Mouse (Mus musculus): ENCODE measurements around the gene Olfr70. TPM values are rescaled to one million over a fixed set of nuclear protein-coding genes. Genes with fewer than 3 reads are reported as not detected.

The Olfr70 gene
- total RNA-seq, 2 experiments from 2014 or later, result not detected

GRCm38 (mm10) chr4:43672070-43672469 lies 28.5 kb downstream of the Olfr70 start:
- Histone ChIP-seq H3K27ac (no peak overlapping the region), H3K4me3 (no peak overlapping the region)
- peak; percentile 90 for DNase-seq
- peak; percentile 92 for TF ChIP-seq CTCF (IDR thresholded peaks at IDR 0.05)
- intact Hi-C loops (cut with DNase I), result loop anchor here (1.0 kb wide), 1 partner anchor 38 kb away; the partner anchor contains the start of gene Olfr71

- DNase-seq, result peak; percentile 83
- TF ChIP-seq CTCF (IDR thresholded peaks at IDR 0.05), result no peak
- intact Hi-C loops (cut with DNase I), result loop anchor here (5.0 kb wide), 1 partner anchor 92 kb away; the partner anchor contains the start of genes Gba2 and Rgp1
- Histone ChIP-seq H3K4me3 (peak overlapping the region; percentile 90), H3K27ac (peak overlapping the region; percentile 95)
Observed at GRCm38 (mm10) chr4:43669428-43669794, 31.2 kb downstream of the Olfr70 start.

GRCm38 (mm10) chr4:43668782-43669427 lies 31.7 kb downstream of the Olfr70 start, which contains the start of the genes Tmem8b and Fam221b:
Gene Tmem8b (plus strand): TSS chr4:43668971.
Gene Fam221b (minus strand): TSS chr4:43669145.
- intact Hi-C loops (cut with DNase I), result loop anchor here (5.0 kb wide), 1 partner anchor 92 kb away; the partner anchor contains the start of genes Gba2 and Rgp1
- no peak for TF ChIP-seq CTCF (IDR thresholded peaks at IDR 0.05)
- peak; percentile 92 for DNase-seq
- peak within 1 kb of the TSS; percentile 95 for H3K27ac ChIP-seq
- peak within 1 kb of the TSS; percentile 90 for H3K4me3 ChIP-seq

- DNase-seq, result no peak
- Histone ChIP-seq H3K4me3 (no peak overlapping the region), H3K27ac (no peak overlapping the region)
- peak; percentile 59 for TF ChIP-seq CTCF (IDR thresholded peaks at IDR 0.05)
- intact Hi-C loops (cut with DNase I), result loop anchor here (5.0 kb wide), 1 partner anchor 89 kb away; the partner anchor contains the start of genes Gba2 and Rgp1
Observed at GRCm38 (mm10) chr4:43666412-43666811, 34.2 kb downstream of the Olfr70 start.

GRCm38 (mm10) chr4:43657146-43657545 lies 43.5 kb downstream of the Olfr70 start:
- intact Hi-C loops (cut with DNase I), result loop anchor here (5.0 kb wide), 1 partner anchor 95 kb away; the partner anchor contains the start of genes Creb3 and Tln1
- no peak for DNase-seq
- TF ChIP-seq CTCF (IDR thresholded peaks at IDR 0.05), result no peak
- H3K27ac ChIP-seq, result peak overlapping the region; percentile 96
- H3K4me3 ChIP-seq, result peak overlapping the region; percentile 97

- peak within 1 kb of the TSS; percentile 96 for H3K27ac ChIP-seq
- peak; percentile 96 for DNase-seq
- peak within 1 kb of the TSS; percentile 97 for H3K4me3 ChIP-seq
- intact Hi-C loops (cut with DNase I), result loop anchor here (5.0 kb wide), 1 partner anchor 94 kb away; the partner anchor contains the start of genes Creb3 and Tln1
- no peak; the same call in 1 of the 2 replicates for TF ChIP-seq CTCF (IDR thresholded peaks at IDR 0.05)
Observed at GRCm38 (mm10) chr4:43656339-43657109, 44.1 kb downstream of the Olfr70 start, which contains the start of gene Hint2. Gene Hint2 (minus strand): TSS chr4:43656466.

GRCm38 (mm10) chr4:43655656-43656338 lies 44.8 kb downstream of the Olfr70 start:
- DNase-seq, result no peak
- intact Hi-C loops (cut with DNase I), result loop anchor here (5.0 kb wide), 1 partner anchor 93 kb away; the partner anchor contains the start of genes Creb3 and Tln1
- H3K4me3 ChIP-seq, result peak overlapping the region; percentile 97
- peak overlapping the region; percentile 96 for H3K27ac ChIP-seq
- TF ChIP-seq CTCF (IDR thresholded peaks at IDR 0.05), result no peak

- Histone ChIP-seq H3K27ac (no peak within 1 kb of the TSS), H3K4me3 (peak within 1 kb of the TSS; percentile 29; the same call in 1 of the 2 replicates)
- peak; percentile 41 for DNase-seq
- TF ChIP-seq CTCF (IDR thresholded peaks at IDR 0.05), result no peak
- intact Hi-C loops (cut with DNase I), result no loop called here
Observed at GRCm38 (mm10) chr4:43653161-43654015, 47.2 kb downstream of the Olfr70 start, which contains the start of gene Spag8. Gene Spag8 (minus strand): TSS chr4:43653594.

GRCm38 (mm10) chr4:43652726-43653125 lies 47.9 kb downstream of the Olfr70 start:
- Histone ChIP-seq H3K27ac (no peak overlapping the region), H3K4me3 (no peak overlapping the region)
- no peak for TF ChIP-seq CTCF (IDR thresholded peaks at IDR 0.05)
- no peak for DNase-seq
- intact Hi-C loops (cut with DNase I), result no loop called here

GRCm38 (mm10) chr4:43649783-43650182 lies 50.8 kb downstream of the Olfr70 start:
- TF ChIP-seq CTCF (IDR thresholded peaks at IDR 0.05), result peak; percentile 28; the same call in 1 of the 2 replicates
- intact Hi-C loops (cut with DNase I), result no loop called here
- Histone ChIP-seq H3K4me3 (no peak overlapping the region), H3K27ac (no peak overlapping the region)
- no peak for DNase-seq

Other genes starting within 250 kb of the Olfr70 start
- gene Cd72, start 246.2 kb downstream of the Olfr70 start, total RNA-seq (2021), result not detected
- gene Sit1, start 217.1 kb downstream of the Olfr70 start, total RNA-seq (2021), result not detected
- 10 to 100 TPM; 26.3 to 27.8 TPM for gene Ccdc107, start 207.9 kb downstream of the Olfr70 start, total RNA-seq (2021)
- not detected for gene Arhgef39, start 201.1 kb downstream of the Olfr70 start, total RNA-seq (2021)
- gene Car9, start 193.8 kb downstream of the Olfr70 start, total RNA-seq (2021), result 1 to 10 TPM; 3.7 to 4.8 TPM
- gene Tpm2, start 177.0 kb downstream of the Olfr70 start, total RNA-seq (2021), result over 10,000 TPM in 1 of 2 experiments, 1,000 to 10,000 TPM in 1; 4,293 to 10,756 TPM
- gene Creb3, start 138.5 kb downstream of the Olfr70 start, total RNA-seq (2021), result 10 to 100 TPM; 40.3 to 47.4 TPM
- gene Tln1, start 138.1 kb downstream of the Olfr70 start, total RNA-seq (2021), result 10 to 100 TPM; 52.3 to 62.4 TPM
- 10 to 100 TPM; 20.0 to 24.3 TPM for gene Rgp1, start 122.1 kb downstream of the Olfr70 start, total RNA-seq (2021)
- 1 to 10 TPM; 4.8 to 5.5 TPM for gene Gba2, start 121.9 kb downstream of the Olfr70 start, total RNA-seq (2021)
- gene Msmp, start 116.3 kb downstream of the Olfr70 start, total RNA-seq (2021), result under 1 TPM in 1 of 2 experiments, not detected in 1; 0.45 TPM
- gene Npr2, start 68.9 kb downstream of the Olfr70 start, total RNA-seq (2021), result 10 to 100 TPM; 32.4 to 51.4 TPM
- gene Spag8, start 47.2 kb downstream of the Olfr70 start, total RNA-seq (2021), result under 1 TPM in 1 of 2 experiments, not detected in 1; 0.31 TPM
- 10 to 100 TPM; 35.8 to 47.9 TPM for gene Hint2, start 44.3 kb downstream of the Olfr70 start, total RNA-seq (2021)
- gene Tmem8b, start 31.8 kb downstream of the Olfr70 start, total RNA-seq (2021), result 10 to 100 TPM in 1 of 2 experiments, 1 to 10 TPM in 1; 8.4 to 14.9 TPM
- gene Fam221b, start 31.7 kb downstream of the Olfr70 start, total RNA-seq (2021), result under 1 TPM; 0.08 to 0.15 TPM
- gene Olfr71, start 9.4 kb upstream of the Olfr70 start, total RNA-seq (2021), result not detected
- gene Hrct1, start 26.4 kb upstream of the Olfr70 start, total RNA-seq (2021), result 1 to 10 TPM; 1.1 to 2.4 TPM
- 1 to 10 TPM; 1.4 to 2.3 TPM for gene Spaar, start 29.2 kb upstream of the Olfr70 start, total RNA-seq (2021)
- not detected for gene Olfr159, start 70.2 kb upstream of the Olfr70 start, total RNA-seq (2021)
- gene Olfr156, start 123.1 kb upstream of the Olfr70 start, total RNA-seq (2021), result not detected
- gene Olfr157, start 139.4 kb upstream of the Olfr70 start, total RNA-seq (2021), result not detected
- not detected for gene Olfr155, start 150.8 kb upstream of the Olfr70 start, total RNA-seq (2021)
- gene Reck, start 174.7 kb upstream of the Olfr70 start, total RNA-seq (2021), result 1 to 10 TPM; 1.6 to 3.6 TPM

Measured in gastrocnemius, adult 2 months (tissue).